Mouse (Mus musculus) CH12F3 (cell line): ENCODE results near the gene Rab2b.

Source experiments
- in situ Hi-C: fragments of 300-500 bp; cut with MboI; formaldehyde crosslinking; loops from 2 replicates; pipeline ENCODE4 v1.14.3; 2020; ENCODE audit warnings: low sequenced_read_pairs

Rab2b gene

DNA sequence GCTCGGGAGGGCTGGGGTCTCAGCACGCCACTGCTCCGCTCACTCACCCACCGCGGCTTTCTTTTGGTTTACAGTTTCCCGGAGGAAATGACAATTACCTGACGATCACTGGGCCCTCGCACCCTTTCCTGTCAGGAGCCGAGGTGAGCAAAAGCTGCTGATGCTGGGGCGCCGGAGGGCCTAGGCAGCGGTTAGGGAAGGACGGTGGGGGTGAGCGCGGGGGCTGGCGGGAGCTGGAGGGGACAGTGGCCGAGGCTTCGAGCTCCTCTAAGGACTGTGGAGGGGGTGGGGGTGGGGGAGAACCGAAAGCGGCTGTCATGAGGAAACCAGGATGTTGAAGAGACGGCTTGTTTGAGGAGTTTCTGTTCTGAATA is 389 bp upstream of the Rab2b start:
- in situ Hi-C loops, result no loop called here

DNA sequence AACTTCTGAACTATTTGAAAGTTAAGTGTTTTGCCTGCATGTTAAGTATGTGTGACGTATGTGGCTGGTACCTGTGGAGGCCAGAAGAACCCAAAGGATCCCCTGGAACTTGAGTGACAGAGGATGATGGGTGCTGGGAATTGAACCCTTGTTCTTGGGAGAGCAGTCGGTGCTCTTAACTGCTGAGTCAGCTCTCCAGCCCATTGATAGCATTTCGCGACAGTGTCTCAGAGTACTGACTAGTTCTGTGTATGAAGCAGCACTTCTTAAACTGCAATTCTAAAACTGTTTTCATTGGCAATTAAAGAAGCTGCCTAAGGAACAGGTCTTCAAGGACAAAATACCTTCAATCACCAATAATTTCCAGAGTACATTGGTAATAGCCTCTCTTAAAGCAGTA is 2.1 kb downstream of the Rab2b start:
- in situ Hi-C loops, result no loop called here

DNA sequence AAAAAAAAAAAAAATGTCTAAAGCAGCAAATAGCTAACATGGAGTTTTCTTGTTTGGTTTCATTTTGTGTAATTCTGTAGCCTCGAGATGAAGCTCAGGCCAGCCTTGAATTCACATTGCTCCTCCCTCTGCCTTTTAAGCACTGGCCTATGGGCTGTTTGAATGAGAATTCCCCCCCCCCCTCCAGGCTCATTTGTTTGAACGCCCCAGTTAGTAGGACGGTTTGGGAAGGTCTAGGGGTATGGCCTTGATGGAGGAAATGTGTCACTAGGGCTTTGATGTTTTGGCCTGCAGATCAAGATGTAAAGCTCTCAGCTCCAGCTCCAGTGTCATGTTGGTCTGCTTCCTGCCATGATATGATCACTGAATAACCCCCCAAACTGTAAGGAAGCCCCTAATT is 6.6 kb downstream of the Rab2b start:
- in situ Hi-C loops, result no loop called here

DNA sequence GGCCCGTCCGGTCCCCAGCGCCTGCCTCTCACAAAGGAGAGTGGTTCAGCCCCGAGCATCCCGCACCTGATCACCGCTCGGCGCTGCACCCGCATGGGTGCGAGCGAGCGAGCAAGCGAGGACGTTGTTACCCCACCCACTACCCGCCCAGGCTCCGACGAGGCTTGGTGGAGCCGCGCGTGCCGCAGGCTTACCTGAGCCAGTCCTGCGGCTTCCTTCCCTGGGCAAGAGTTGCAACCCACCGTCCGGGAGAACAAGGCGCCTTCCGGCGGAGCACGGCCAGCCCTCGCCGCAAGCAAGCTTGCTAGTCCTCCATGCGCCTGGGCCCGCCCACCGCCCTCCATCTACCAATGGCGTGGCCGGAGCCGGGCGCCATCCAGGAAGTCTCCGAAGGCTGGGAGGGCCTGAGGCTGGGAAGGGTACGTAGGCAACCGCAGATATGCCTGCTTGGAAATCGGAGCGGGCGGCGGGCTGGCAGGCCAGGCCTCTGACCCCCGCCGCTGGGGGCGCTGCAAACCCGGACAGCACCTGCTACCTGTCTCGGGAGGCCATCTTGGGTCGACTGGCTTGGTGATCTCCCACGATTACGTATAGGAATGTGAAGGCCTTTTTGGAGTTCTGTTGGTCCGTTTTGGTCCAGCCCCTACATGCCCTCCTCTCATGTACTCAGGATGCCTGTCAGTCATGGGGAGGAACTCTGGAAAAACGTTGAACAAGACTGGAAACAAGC is 21.7 kb downstream of the Rab2b start, which contains the start of gene Chd8:
Gene Chd8, minus strand, starts transcription at position 297 of the 730 bp plus-strand sequence.
- in situ Hi-C loops, result no loop called here

DNA sequence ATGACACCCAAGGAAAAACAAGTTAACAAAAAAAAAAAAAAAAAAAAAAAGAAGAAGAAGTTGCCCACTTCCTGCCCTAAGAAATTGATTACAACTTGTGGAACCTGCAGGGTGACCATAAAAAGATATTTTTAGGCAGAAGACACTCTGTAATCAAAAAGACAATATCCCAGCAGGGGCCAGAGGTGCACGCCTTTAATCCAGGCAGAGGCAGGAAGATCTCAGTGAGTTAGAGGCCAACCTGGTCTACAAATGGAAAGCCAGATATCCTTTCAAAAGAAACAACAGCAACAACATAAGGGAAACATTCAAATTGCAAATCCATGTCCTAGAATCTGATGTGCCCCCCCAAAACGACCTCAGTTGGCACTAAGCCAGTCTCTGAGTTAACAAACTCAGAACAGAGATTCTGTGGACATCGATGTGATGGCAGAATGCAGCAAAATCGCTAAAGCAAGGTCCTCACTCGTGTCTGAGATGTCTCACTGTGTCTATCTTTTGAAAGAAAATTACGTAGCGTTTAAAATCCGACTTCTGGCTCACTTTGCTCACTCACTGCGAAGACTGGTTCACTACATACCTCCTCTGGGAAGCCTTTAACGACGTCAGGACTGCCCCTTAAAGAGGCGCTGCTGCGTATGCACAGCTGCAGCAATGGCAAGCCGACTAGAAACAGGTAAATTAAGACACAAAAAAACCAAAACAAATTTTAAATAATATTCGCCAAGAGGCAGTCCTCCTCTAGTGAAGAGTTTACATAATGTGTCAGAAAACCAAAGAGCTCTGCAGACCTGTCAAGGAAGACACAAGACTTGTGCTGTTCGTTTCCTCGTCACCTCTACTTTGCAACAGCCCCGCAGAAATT is 22.8 kb downstream of the Rab2b start:
- in situ Hi-C loops, result no loop called here

DNA sequence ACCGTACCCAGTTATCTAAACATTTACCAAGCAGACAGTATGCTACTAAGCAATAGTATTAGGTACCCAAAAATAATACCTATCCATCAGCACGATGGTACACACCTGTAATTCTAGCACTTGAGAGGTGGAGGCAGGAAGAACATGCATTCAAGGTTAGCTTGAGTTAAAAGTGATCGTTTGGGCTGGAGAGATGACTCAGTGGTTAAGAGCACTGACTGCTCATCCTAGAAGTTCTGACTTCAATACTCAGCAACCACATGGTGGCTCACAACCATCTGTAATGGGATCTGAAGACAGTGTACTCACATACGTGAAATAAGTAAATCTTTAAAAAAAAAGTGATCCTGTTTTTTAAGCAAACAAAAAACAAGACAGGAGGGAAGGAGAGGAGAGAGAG is 33.2 kb downstream of the Rab2b start:
- in situ Hi-C loops, result no loop called here

DNA sequence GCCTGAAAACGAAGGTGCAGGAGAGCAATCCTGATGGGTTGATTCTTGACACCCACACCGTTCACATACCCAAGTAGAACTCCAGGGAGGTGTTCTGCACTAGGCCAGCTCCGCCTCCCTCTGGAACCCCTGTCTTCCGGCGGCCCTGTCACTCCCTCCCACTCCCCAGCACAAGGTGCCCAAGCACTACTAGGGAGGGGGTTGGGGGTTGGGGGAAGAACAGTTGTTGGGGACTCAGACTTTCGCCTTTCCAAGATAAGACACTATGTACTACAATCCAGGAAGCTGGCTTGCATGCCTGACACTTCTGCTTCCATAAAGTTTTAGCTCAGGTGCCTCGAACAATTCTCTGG is 34.7 kb downstream of the Rab2b start:
- in situ Hi-C loops, result no loop called here

DNA sequence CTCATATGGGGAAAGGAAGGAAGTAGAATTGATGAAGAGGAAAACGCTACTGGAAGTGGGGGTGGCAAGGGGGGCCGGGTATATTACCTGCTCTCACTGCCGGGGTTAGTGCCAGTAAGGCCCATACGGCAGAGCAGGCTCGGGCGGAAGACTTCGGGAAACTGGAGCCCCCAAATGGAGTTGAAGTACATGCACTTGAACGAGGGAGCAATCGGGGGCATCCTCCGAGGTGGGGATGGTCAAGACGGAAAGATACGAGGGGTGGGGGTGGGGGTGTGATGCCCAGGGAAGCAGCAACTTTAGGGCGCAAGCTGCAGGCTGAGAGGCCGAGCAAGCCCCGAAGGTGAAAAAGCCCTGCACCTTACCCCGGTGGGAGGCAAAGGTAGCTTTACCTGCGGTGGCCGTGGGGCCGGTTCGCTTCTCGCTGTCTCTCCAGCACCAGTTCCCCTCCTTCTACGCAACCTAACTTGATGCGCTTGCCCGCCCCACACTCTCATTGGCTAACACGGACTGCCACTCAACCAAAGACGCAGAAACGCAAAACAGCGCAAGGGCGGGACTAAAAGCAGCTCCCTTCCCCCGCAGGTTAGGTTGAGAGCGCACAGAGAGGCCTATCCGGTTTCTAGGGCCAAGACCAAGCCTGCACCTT is 35.2 kb downstream of the Rab2b start:
- in situ Hi-C loops, result no loop called here

DNA sequence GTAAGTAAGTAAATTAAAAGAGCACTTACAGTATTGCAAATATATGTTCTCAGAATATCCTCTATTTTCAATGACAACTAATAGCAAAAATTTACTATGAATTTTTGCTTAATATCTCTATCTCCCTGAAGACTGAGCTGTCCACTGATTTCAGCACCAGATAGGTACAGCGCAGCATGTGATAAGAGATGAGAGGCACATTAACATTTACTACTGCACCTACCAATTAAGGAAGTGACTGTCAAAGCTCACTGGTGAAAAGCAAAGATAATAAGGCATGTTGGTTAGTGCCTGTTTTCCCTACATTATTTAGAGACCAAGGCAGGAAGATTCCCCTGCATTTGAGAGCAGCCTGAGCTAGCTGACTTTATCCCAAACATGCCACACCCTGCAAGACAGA is 43.1 kb downstream of the Rab2b start:
- in situ Hi-C loops, result no loop called here

DNA sequence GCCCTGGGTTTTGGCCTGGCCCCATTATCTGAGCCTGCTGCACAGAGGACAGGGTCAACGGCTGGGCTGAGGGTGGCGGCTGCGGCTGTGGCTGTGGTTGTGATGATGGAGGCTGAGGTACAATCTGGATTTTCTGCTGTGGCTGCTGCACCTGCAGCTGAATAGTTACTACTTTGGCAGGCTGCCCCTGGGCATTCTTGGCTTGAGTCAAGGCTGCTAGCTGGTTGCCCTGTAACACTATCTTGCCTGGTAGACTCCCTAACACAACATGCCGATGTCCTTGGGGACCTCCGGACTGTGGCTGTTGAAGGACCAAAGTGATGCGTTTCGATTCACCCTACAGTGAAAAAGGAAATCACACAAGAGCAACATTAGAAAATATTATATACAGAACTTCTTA is 44.2 kb downstream of the Rab2b start:
- in situ Hi-C loops, result no loop called here

DNA sequence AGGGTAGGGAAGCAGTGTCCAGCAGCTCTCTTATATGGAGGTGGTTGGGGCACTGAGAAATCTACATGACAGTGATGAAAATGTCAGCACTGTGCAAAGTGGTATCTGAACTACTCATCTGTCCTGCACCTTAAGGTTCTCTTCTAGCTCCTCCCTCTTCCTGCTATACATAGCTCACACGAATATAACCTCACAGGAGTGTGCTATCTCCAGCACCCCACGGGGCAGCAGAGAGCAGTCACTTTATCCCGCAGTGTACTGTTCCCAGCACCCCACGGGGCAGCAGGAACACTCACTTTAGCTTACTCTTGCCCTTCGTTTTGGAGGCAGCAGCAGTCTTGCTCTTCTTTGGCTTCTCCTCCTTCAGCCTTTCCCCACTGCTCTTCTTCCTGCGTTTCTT is 47.1 kb downstream of the Rab2b start:
- in situ Hi-C loops, result no loop called here

DNA sequence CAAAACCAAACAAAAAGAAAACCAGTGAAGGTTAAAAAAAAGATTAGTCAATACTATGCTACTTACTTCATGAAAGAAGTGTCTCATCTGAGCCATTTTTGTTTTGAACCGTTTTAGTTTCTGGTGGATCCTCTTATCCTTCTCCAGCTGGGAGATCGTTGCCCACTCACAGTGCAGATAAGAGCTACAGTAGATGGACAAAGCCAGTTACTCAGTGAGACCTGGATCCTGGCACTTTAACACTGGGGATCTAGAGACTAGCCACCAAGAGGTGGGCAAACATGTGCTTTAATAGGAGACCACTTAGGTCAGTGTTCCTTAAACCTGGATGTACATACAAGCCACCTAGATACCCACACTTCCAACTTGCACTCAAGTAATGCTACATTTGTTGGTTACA is 53.4 kb downstream of the Rab2b start:
- in situ Hi-C loops, result no loop called here

DNA sequence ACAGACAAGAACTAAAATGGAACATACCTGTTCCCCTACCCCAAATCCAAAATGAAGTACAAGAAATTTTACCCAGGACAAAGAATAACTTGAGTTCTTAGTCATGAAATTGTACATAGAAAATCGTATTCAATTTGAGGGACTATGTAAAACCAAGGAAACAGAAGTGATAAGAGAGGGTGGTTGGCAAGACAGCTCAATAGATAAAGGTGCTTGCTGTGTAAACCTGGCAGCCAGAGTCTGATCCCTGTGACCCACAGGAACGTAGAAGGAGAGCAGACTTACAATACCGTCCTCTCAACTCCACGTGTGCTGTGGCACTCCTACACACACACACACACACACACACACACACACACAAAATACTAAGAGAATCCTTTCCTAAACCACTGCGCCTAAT is 62.1 kb downstream of the Rab2b start:
- in situ Hi-C loops, result no loop called here
